Mouse (Mus musculus) heart, adult 8-10 months (tissue): Measurements from ENCODE around the gene Gmpr. TPM values are rescaled to one million over a fixed set of nuclear protein-coding genes. Genes with fewer than 3 reads are reported as not detected.

Experiments used
- DNase-seq: peaks from one replicate; pipeline ENCODE4 v3.0.0; 2022; ENCODE audit warnings: low spot score
- total RNA-seq, 4 experiments: library from RNA; stranded (reverse); gene quantifications; 2 replicates each; pipeline ENCODE4 v1.2.4; 2022

The Gmpr gene
- total RNA-seq, 4 experiments from 2014 or later, result 152 to 199 (median 170) TPM

DNA sequence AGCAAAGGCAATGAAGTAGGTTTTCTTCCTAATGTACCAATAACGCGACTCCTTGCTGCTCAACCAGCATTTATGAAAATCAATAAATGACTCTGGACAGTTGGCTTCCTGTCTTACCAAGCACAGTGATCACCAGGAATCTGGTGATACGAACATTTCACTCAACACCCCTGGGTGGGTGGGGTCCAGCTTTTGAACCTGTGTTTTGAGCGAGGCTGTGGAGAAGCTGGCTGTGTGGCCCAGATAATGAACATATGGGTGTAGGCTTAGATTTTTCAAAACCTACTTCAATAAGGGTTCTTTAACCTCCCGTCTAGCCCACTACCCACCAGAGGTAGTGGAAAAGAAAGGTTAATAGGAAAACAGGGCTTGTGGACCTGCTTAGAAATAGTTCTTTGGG, 4.5 kb upstream of the Gmpr start:
- no peak for DNase-seq

DNA sequence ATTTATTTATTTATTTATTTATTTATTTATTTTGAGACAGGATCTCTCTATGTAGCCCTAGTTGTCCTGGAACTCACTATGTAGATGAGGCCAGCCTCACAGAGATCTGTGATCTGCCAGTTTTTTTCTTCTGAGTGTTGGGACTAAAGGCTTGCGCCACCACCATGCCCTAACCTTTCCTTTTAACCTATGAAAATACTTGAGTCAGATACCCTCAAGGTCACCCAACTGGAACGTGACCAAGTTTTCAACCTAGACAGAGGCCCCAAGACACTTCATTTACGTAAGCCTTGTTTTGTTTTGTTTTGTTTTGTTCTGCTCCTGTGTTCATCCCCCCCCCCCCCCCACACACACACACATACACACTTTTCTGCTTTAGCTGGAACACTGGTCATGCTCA, 1.7 kb upstream of the Gmpr start:
- no peak for DNase-seq

DNA sequence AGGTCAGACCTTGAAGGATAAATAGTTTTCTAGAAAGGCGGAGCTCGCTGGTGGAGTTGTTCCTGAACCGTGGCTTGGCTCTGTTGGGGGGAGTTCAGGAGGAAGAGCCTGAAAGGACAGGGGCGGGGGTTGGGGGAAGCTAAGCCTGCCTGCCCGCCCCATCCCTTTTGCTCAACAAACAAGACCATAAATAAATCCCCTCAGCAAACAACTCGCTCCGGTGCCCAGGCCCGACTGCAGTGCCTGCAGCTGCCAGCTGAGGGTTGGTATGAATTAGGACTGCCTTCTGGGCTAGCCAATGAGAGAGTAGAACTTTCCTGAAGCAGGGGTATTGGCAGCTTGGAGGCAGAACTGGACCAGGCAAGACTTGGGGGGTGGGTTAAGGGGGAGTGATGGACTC, 1.3 kb downstream of the Gmpr start:
- DNase-seq, result peak; percentile 58

DNA sequence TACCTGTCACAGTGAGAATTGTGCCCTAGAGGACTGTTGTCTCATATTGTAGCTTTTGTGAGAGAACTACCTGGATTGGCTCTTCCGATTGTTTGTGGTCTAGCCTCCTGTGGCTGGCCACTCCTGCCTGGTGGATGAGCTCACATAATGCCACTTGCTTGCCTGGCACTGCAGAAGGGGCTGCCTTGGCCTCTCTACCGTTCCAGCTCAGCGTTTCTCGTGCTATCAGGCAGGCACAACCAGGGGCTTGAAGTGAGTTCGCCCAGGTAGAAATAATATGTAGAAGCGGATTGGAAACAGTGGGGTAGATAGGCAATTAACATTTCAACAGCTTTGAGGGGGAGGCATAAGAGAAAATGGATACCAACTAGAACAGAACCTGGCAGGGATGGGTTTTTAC, 2.1 kb downstream of the Gmpr start:
- no peak for DNase-seq

DNA sequence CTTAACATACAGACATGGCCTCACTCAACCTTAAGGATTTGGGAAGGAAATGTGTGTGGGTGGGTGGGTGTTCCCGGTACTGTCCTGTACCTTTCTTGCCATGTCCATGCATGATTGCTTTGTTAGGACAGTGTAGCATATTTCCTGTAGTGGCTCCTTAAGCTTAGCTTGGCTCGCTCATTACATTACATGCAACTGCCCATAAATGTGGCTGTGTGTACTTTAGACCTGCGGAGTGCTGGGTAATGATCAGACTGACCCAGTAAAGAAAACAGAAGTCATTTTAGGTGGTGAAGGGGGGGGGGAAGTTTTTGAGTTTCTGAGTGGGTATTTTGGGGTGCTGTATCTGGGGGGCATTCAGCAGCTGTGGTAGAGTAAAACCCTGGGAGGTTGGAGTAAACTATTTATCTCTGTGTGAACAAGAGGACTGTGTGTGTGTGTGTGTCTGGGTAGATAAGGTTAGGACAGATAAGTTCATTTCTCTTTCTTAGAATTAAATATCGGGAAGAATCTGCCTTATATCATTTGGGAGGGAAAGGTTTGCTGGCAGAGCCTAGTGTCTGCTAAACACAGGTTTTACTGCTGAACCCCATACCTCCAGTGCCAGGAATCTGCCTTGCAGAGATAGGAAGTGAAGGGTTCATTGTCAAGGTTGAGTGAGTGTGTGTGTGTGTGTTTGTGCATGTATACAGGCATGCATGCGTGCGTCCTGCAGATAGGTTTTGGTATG, 4.6 kb downstream of the Gmpr start:
- DNase-seq, result no peak

DNA sequence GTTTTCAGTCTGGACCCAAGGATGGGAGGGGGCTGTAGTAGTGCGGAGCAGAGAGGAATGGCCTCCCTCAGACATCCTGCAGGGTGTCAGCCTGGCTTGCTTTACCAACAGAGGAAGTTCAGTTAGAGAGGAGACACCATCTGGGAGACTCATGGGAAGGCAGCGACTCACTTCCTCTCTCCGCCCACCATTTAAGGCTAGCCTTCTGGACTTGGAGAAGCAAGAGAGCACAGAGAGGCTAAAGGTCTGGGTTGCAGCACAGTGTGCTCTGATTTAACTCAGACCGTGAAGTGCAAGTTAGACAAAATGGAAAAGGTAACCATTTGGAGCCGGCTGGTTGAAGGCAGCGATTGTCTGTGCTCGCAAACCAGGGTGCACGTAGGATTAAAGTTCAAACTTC, 5.3 kb downstream of the Gmpr start:
- DNase-seq, result peak; percentile 67

DNA sequence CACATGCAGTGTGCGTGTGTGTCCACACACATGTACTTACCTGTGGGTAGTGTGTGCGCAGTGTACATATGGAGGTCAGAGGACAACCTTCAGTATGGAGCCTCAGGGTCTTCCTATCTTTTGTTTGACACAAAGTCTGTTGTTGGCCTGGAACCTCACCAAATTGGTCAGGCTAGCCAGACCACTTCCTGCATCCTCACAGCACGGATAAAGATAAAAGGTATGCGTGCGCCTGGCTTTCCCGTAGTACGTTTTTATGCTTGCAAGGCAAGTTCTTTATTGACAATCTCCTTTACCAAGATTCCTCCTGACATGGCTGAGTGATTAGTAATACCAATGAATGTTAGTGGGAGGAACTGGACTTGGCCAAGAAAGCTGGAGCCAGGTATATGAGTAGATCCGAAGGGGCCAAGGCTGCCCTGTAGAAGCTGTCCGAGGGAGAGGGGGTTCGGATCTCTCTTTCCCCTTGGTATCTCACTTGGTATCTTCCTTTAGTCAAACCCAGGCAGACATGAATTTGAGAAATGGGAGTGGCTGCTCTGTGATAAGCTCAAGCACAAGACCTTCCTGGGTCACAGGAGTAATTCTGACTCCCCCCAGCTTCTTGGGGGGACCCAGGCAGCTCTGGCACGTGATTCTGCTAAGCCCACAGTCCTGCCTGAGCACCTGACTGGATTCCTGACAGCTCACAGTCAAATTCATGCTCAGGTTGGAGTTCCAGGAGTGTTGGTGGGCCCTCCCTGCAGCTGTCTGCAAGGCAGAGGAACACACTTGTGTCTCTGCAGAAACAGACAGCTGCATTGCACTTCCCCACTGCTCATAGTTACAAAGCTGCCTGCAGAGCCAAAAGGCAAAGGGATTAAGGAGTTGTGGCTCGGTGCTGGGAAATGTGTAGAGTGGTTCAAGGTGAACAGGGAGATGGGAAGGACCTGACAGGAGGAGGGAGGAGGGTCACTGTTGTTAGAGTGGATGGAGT, 6.1 kb downstream of the Gmpr start:
- no peak for DNase-seq

DNA sequence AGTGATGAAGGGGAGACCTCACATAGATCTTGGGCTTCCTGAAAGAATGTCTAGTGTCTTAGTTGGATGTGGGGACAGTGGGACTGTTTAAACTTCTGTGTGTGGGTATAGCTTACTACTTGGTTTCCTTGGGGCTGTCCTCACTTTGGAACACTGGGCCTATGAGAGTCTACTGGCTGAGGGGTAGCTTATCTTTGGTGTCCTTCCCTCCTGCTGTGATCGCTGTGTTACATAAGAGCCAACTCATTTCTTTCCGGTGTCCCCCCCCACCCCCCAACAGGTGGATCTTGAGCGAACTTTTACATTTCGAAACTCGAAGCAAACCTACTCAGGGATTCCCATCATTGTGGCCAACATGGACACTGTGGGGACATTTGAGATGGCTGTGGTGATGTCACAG, 6.9 kb downstream of the Gmpr start:
- DNase-seq, result no peak

DNA sequence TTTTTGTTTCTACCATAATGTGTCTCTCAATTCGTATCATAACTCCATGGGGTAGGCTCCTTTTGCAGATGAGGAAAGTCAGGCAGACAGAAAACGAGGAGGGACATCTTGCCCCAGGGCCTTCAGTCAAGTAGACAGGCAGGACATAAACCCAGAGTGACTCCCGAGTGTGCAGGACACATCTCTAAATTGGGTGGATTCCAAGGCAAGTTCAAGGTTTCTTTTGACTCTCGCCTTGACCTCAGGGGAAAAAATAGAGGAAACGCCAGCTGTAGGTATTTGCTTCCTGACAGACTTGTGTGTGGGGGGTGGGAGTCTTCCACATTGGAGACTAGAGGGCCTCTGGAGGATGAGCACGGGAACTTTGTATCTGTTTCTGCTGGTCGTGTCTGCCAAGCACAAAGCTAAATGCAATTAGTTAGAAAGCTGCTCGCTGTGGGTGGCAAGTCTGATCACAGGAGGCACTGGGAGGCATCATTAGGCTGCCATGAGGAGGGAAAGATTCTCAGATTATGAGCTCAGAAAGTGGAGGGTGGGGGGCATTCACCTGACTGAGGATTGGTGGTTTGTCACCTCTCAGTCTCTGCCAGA, 7.7 kb downstream of the Gmpr start:
- DNase-seq, result no peak

DNA sequence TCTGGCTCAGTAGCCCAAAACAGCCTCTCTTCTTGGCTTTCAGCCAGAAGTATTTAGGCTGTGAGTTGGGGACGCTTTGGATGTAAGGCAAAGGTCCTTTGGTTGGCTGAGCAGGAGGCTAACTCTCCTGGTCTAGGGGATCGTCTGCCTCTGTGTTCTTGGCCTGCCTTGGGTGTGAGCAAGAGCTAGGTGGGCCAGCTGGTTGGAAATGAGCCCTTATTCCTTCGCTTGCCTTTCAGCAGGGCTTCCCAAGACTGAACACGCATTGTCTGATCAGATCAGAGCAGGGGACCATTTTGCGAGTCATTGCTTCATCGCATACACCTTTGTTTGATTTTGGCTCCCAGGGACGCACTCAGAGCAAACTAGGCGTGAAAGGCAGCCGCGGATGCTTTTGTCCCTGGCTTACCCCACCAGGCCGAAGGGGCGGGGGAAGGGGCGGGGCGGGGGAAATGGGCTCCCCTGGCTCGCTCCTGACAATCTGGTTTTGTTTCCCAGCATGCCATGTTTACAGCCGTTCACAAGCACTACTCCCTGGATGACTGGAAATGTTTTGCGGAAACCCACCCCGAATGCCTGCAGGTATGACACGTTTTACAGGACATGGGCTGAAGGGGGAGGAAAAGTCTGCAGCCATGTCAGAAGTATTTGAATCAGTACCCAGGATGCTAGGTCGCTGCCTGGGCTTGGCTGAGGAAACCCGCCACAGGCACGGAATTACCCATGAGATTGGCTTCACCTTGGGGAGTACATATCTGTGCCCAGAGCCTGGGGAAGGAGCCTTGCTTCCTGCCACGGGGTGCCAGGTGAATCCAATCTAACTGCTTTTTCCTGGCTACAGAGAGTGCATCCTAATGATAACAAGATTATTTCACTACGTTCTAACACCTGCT, 9.5 kb downstream of the Gmpr start:
- DNase-seq, result no peak

DNA sequence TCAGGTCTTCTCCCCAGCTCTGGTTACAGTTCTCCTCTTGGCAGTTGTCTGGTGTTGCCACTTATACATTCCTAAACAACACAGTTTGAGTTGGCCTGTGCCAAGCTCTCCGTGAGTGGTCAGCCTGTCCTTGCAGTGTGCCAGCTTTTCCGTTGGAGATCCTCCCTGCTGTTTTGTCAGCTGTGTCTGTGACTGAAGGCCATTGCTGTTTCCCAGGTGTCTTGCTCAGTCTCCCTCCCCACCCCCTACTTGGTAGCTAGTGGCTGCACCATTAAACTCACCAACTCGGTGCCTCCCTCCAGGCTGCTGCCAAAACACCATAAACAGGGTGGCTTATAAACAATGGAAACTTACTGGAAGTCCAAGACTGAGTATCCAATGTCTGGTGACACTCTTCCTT, 17.1 kb downstream of the Gmpr start:
- DNase-seq, result no peak

DNA sequence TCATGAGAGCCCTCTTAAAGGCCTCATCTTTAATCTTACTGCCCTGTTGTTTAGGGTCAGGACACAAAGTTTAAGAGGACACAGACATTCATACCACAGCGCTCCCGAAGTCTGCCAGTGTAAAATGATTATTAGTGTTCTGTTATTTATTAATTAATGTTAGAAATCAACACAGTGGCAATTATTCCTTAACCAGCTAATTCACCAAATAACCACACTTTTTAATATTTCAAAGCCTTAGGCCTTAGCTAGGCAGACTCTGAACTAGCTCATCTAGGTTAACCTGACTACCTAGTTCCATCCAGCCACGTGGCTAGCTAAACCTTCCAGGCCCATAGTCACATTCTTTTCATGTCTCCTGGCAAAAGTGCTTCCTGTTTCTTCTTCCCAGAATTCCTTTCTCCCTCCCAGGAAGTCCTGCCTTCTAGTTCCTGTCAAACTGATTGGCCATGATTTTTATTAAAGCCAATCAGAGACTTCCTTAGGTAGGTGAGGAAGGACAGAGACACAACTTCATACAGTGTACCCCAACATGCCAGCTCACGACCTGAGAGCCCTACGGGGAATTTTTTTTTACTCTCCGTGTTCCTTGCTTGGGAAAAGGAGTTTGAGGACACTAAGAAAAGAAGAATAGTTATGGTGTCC, 17.7 kb downstream of the Gmpr start:
- no peak for DNase-seq

DNA sequence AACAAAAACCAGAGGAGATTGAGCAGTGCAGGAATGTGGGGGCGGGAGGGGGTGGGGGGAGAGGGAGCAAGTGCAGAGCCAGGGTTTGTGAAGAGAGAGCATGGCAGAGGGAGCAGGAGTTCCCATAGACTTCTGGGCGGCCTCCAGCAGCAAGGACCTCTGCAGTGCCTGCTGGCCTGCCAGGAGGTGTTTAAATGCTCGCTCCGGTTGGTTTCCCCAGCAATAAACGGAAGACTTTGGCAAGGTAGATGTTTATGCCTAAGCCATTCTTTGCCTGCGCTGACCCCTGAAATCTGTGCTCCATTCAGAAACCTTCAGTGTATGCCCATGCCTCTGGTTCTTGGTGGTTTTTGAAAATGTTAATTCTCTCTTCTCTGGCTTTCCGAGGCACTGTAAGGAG, 19.0 kb downstream of the Gmpr start:
- DNase-seq, result no peak

DNA sequence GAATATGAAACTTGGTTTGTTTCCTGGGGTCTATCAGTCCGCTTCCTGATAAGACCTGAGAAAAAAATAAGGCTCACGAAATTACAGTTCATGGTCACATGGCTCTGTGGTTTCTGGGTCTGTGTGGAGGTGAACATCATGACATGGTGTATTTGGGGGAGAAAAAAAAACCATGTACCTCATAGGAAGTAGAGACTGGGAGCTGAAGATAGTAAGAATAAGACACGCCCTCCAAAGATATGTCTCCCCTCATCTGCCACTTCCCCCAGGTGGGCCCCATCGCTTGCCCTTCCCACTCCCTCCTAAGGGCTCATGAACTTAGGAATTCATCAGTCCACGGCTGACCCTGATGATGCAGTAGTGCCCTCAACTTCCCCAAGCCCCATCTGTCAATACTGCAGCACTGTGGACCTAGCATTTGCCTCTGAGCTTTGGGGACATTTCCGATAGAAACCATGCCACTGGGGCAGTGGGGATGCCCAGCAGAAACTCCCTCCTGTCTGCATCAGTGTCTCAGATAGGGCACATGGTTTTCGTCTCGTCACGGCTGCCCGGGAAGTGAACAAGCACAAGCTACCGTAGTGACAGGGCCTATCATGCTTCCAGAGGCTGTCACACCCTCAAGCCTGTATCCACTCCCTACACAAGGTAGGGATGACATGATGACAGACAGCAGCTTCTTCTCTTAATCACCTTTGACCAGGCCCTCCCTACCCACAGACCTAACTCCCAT, 20.2 kb downstream of the Gmpr start:
- no peak for DNase-seq

DNA sequence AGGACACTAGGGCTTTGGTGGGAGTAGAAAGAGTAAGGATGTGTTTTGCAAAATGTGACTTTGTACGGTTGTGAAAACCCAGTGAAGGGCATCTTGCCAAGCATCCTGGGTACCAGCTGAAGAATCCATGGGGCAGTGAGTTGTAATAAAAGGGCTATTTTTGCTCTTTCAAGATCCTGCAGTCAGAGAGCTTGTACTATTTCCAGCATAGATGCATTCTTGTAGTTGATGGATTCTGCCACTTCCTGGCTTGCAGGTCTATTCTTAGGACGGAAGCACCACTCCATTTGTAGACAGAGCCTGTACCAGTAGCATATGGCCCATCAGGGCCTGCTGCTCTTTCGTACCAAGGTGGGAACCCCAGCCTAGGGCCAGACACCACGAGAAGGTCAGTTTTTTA, 21.5 kb downstream of the Gmpr start:
- DNase-seq, result no peak

DNA sequence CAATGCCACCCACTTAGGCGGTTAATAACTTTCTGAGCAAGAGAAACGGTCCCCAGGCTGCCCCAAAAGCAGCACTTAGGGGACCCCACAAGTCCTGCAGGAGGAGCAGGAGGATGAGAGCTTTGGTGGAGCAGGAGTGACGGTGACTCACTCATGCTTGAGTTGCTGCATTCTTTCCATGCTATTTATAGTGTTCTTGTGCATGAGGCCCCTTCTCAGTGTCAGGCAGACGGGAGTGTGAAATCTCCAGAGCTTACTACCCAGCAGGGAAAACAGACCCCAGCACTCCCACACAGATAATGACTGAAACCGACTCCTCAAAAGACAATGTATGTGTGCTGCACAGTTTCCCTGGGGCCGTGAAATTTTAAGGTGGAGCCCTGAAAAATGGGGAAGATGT, 23.5 kb downstream of the Gmpr start:
- no peak for DNase-seq

DNA sequence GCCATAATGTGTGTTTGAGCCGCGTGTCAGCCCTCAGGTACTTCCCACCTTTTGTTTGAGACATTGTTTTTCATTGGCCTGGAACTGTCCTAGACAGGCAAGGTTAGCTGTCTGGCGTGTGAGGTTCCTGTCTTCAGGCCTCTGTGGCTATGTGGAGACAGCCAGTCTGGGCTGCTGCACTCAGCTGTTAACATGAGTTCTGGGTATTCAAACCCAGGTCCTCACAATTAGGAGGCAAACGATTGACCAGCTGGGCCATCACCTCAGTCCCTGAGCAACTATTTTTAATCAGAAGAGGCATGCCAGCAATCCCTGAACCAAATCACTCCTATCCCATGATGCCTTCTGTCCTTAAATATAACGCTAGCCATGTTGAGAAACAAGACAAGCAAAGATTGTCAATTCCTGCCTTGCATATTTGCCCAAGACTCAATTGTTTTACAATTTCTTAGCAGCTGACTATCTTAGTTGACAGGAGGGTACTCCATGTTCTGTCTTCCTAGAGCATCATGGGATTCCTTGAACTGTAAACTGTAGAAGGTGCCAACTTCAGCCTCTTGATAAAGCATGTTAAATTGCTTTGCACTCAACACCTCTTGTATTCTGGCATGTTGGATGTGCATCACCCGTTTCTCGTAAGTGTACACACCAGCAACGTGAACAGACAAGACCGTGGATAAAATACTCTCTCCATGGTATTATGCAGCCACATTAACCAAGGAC, 28.6 kb downstream of the Gmpr start:
- no peak for DNase-seq

DNA sequence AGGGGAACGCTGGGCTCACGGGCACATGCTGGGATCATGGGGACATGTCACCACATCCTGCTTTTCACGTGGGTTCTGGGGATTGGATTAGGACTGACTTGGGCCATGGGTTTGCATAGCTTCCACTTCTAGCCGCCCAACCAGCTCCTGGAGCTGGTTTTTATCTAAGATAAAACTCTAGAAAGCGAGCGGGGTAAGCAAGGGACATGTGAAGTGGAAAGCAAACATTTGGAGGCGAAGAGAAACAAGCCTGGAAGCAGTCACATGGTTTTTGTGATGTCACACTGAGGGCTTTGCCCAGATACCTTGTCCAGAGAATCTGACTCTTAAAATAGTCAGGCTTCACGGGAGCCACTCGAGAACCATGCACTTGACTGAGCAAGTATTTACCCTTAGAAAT, 29.9 kb downstream of the Gmpr start:
- peak; percentile 65 for DNase-seq

DNA sequence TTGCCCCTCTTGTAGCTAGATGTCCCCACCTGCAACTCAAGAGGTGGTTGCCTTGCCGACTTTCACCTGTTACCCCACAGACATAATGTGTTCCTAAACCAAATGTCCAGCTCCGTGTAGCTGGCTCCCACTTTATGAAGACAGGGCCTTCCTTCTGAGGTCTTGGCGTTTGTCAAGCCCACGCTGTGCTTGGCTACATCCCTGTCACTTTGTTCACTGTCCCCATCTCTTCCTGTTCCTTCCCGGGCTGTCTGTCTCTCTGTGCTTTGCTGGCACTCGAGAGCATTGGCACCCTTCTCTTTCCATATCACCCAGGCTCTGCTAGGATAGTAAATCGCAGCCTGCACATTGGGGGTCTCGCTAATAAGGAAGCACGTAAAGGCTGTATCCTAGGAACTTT, 30.8 kb downstream of the Gmpr start:
- no peak for DNase-seq
